Mouse (Mus musculus) left cerebral cortex, adult 11 months (tissue): ENCODE results near the gene Rai14.
A peak's percentile ranks its signal among the peaks of the same experiment; 100 is the strongest.

Experiments
- DNase-seq: peaks from one replicate; pipeline ENCODE4 v3.0.0; 2022; ENCODE audit warnings: low spot score

Gene Rai14

GRCm38 (mm10) chr15:10720671-10721070 is 6.2 kb upstream of the Rai14 start:
- no peak for DNase-seq

GRCm38 (mm10) chr15:10720188-10720587 is 5.8 kb upstream of the Rai14 start:
- no peak for DNase-seq

- DNase-seq: no peak
Measured at GRCm38 (mm10) chr15:10719511-10719910, 5.1 kb upstream of the Rai14 start.

- DNase-seq: no peak
Measured at GRCm38 (mm10) chr15:10718763-10719162, 4.3 kb upstream of the Rai14 start.

GRCm38 (mm10) chr15:10717284-10717683 is 2.9 kb upstream of the Rai14 start:
- DNase-seq: no peak

- DNase-seq: no peak
Measured at GRCm38 (mm10) chr15:10715966-10716365, 1.5 kb upstream of the Rai14 start.

GRCm38 (mm10) chr15:10715139-10715505 is 698 bp upstream of the Rai14 start:
- DNase-seq: no peak

- DNase-seq: no peak
Measured at GRCm38 (mm10) chr15:10713626-10714316, 653 bp downstream of the Rai14 start.

- no peak for DNase-seq
Measured at GRCm38 (mm10) chr15:10713181-10713625, 1.2 kb downstream of the Rai14 start.

GRCm38 (mm10) chr15:10712288-10712687 is 2.1 kb downstream of the Rai14 start:
- no peak for DNase-seq

- no peak for DNase-seq
Measured at GRCm38 (mm10) chr15:10711231-10711630, 3.2 kb downstream of the Rai14 start.

GRCm38 (mm10) chr15:10708591-10709272 is 5.7 kb downstream of the Rai14 start:
- no peak for DNase-seq

GRCm38 (mm10) chr15:10707109-10707508 is 7.3 kb downstream of the Rai14 start:
- no peak for DNase-seq

GRCm38 (mm10) chr15:10706414-10706813 is 8.0 kb downstream of the Rai14 start:
- no peak for DNase-seq

GRCm38 (mm10) chr15:10705752-10706151 is 8.7 kb downstream of the Rai14 start:
- DNase-seq: no peak

GRCm38 (mm10) chr15:10704328-10704727 is 10.1 kb downstream of the Rai14 start:
- no peak for DNase-seq

GRCm38 (mm10) chr15:10701571-10701970 is 12.9 kb downstream of the Rai14 start:
- no peak for DNase-seq

GRCm38 (mm10) chr15:10700891-10701466 is 13.4 kb downstream of the Rai14 start:
- no peak for DNase-seq

- DNase-seq: peak; percentile 12
Measured at GRCm38 (mm10) chr15:10696478-10697234, 17.8 kb downstream of the Rai14 start.

GRCm38 (mm10) chr15:10692627-10693026 is 21.8 kb downstream of the Rai14 start:
- DNase-seq: no peak

GRCm38 (mm10) chr15:10691481-10691880 is 22.9 kb downstream of the Rai14 start:
- DNase-seq: no peak

GRCm38 (mm10) chr15:10690973-10691372 is 23.5 kb downstream of the Rai14 start:
- DNase-seq: no peak

- no peak for DNase-seq
Measured at GRCm38 (mm10) chr15:10690219-10690618, 24.2 kb downstream of the Rai14 start.
